Mouse (Mus musculus): ENCODE results near the gene Rab30.

Rab30 gene

DNA sequence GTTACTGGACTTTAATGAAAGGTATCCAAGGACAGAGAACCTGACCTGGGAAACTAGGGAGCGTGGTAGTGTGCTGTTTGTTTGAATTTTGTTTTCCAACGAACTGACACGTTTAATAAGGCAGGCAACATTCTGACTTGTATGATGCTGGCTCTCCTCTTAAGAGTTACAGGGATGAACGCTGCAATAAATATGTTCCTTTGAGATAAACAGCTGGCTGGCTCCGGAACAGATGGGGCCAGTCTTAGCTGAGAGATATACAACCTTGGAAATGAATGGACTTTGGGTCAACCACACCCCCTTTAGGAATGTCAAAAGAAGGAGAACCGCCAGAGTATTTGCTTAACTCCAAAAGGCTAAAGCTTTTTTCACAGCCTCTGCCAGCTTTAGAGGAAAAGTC, 1.4 kb downstream of the Rab30 start:
- in situ Hi-C loops (cut with MboI, MseI) = loop anchor here (5.0 to 25.0 kb wide), 2 partner anchors 105 to 130 kb away; partner anchors contain the start of genes Ankrd42, Ddias and Prcp

DNA sequence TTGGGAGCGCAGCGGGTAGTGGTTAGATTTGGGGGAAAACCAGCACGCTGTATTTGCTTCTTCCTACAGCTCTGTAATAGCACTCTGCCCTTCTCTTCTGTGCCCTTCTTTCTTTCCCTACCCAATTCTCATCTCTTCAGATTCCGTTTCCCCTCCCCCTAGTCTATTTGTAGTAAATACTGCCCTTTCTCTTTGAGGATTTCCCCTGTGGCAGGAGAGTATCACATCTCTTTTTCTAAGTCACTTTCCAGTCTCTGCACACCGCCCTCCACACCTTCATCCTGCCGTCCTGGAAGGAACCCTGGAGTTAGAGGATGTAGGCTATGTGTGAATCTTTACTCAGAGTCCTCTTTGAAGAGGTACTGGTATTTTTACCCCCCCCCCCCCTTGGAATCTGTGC, 1.9 kb downstream of the Rab30 start:
- in situ Hi-C loops (cut with MboI, MseI) = loop anchor here (5.0 to 25.0 kb wide), 2 partner anchors 106 to 129 kb away; partner anchors contain the start of genes Ankrd42, Ddias and Prcp

DNA sequence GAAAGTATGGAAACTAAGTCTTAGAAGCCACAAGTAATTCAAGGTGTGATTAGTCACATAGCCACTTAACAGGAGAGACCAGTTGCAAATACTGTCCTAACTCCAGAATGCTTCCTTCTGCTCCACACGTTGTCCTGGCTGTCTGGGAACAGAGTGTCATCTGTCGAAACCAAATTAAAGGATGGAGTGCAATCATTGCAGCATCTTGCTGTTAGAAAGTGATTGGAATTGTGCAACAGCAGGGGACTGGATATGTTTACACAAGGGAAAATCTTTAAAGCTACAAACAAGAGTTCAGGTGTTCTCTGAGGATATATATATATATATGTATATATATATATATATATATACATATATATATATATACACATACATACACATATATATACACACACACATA, 9.0 kb downstream of the Rab30 start:
- in situ Hi-C loops (cut with MboI, MseI) = no loop called here

DNA sequence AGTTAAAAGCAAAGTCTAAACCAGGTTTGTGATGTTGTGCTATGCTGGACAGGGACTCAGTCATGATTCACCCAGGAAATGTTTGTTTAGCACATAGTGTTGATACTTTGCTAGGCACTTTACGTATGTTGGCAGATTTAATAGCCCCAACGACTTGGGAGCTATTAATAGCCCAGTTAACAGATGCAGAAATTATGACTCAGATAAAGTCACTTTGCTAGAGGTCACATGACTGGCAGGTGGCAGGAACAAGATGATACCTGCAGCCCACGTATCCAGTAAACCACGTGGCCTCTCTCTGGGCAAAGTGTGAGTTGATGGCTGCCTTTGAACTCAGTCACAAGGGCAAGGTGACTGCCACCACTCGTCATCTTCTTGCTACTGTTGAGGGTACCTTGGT, 16.7 kb downstream of the Rab30 start:
- in situ Hi-C loops (cut with MboI, MseI) = no loop called here

GRCm38 (mm10) chr7:92760651-92761050, 19.2 kb downstream of the Rab30 start:
- in situ Hi-C loops (cut with MboI, MseI) = loop anchor here (5.0 kb wide), 1 partner anchor 37 kb away; no protein-coding TSS in a partner anchor

DNA sequence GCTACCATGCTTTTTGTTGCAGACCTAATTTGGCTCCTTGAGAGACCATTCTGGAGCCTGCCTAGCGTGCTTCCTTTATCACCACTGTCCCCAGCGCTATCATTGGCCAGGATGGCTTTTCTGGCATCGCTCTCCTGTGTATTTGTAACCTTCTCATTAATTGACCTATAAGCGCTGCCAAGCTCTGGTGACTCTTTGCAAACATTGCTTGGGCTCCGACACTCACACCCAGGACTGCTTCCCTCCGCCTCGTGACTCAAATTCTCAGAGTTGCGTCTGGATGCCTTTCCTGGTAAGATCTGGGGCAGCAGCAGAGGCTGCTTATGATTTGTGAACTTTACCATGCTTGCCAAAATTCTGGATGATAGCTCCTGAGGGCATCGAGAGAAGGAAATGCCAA, 19.8 kb downstream of the Rab30 start:
- in situ Hi-C loops (cut with MboI, MseI) = loop anchor here (5.0 kb wide), 1 partner anchor 36 kb away; no protein-coding TSS in a partner anchor

DNA sequence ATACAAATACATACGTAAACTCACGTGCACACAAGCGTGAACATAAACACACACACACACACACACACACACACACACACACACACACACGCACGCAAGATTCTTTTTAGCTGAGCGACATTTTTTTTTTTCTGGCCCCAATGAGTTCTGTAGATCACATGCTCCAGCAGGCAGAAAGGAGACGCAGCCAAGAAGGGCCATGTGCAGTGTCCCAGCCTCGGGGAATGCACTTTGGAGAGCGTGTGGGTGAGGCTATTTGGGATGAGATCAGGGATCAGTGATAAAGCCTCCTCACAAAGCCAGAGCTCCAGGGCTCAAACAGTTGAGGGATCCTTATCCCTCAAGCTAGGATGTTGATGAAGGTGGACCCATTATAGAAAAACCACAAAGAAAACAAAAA, 24.0 kb downstream of the Rab30 start:
- in situ Hi-C loops (cut with MboI, MseI) = loop anchor here (5.0 kb wide), 1 partner anchor 52 kb away; no protein-coding TSS in a partner anchor

- in situ Hi-C loops (cut with MboI, MseI) = loop anchor here (5.0 kb wide), 1 partner anchor 51 kb away; no protein-coding TSS in a partner anchor
These were observed 25.0 kb downstream of the Rab30 start for GRCm38 (mm10) chr7:92766096-92767090.

- in situ Hi-C loops (cut with MboI, MseI) = loop anchor here (5.0 kb wide), 1 partner anchor 49 kb away; no protein-coding TSS in a partner anchor
These were observed 26.7 kb downstream of the Rab30 start for GRCm38 (mm10) chr7:92768116-92768515.

DNA sequence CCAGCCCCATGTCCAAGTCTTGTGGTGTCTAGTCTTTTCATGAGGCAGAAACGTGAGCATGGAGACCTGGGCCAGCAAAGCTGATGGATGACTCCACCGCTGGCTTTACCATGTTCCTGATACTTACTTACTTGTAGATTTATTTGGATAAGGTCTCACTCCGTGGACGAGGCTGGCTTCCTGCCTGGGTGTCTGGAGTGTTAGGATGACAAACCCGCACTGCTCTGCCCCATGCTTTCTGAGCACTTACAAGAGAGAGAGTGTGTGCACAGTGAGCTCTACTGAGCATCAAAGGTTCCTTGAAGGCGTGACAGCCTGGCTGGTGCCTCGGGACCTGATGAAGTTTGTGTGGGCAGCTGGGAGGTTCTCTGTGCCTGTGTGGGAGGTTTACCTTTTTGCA, 27.5 kb downstream of the Rab30 start:
- in situ Hi-C loops (cut with MboI, MseI) = loop anchor here (5.0 kb wide), 1 partner anchor 48 kb away; no protein-coding TSS in a partner anchor

DNA sequence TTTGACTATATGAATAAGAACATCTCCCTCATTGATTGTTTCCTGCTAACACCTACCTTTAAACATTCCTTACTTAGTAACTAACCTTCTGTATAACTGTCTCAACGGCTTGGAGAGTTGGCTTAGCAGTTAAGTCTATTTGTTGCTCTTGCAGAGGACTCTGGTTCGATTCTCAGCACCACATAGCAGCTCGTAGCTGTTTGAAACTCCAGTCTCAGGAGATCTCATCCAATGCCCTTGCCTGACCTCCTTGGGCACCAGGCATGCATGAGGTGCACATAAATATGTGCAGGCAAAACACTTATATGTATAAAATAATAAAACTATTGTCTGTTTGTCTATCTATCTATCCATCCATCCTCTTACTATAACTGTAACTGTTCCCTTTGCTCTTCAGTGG, 31.6 kb downstream of the Rab30 start:
- in situ Hi-C loops (cut with MboI, MseI) = no loop called here

DNA sequence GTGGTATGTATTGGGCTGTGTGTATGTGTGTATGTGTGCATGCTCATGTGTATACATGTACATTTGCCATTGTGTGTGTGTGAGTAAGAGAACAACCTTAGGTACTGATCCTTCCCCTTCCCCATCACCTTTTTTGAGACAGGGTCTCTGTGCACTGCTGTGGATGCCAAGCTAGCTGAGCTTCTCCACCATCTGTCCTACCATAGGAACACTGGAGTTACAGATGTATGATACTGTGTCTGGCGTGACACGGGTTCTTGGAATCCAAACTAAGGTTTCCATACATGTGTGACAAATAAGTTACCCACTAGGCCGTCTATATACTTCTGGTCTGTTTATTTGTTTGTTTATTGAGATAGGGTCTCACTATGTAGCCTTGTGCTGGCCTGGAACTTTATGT, 32.2 kb downstream of the Rab30 start:
- in situ Hi-C loops (cut with MboI, MseI) = no loop called here

GRCm38 (mm10) chr7:92774741-92775140, 33.3 kb downstream of the Rab30 start:
- in situ Hi-C loops (cut with MboI, MseI) = no loop called here

DNA sequence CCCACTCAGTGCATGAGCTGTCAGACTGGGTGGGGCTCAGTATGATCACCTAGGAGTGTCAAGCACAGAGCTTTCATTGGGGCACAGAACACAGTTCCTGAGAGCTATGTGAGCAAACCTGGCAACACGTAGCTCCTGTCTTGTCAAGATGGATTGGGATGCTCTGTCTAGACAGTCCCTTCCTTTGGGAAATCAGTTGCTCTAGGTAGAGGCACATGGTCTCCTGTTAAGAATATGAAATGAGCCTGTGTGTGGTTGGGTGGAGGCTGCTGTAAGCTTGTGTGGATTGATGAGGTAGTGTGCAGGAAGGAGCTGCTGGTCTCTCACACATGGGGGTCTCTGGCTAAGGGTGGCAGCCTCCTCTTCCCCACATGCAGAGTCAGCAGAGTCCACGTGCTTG, 34.3 kb downstream of the Rab30 start:
- in situ Hi-C loops (cut with MboI, MseI) = no loop called here

DNA sequence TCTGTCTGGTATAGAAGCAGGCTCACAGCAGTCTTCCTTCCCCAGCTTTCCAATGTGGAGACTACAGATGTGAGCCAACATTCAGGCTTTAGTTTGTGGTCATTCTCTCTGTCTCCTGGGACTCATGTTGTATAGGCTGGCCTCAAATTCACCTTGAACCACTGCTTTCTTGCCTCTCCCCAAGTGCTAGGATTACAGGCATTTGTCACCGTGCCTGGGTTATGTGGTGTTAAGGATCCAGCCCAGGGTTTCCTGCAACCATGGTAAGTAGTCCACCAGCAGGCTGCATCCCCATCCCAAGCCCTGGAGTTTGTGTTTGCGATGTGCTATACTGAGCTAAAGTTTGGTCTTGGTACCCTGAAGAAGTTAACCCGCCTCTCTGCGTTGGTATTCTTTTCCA, 35.2 kb downstream of the Rab30 start:
- in situ Hi-C loops (cut with MboI, MseI) = no loop called here

- in situ Hi-C loops (cut with MboI, MseI) = no loop called here
These were observed 35.9 kb downstream of the Rab30 start for GRCm38 (mm10) chr7:92777108-92777973.

DNA sequence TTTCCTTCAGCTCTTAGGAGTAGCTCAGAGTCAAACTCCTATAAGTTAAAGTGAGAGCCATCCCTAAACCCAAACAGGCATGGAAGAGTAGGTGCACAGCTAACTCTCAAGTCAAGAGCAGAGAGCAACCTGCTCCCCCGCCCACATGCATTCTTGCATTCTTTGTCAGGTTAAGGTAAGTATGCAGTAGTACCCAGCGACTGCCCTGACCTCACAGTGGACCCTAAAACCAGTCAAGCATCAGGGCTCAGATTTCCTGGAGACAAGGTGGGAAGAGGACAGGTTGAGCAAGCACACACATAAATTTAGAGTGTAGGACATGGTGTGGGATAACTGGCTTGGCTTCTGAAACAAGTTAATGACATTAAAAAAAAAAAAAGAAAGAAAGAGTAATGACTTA, 37.7 kb downstream of the Rab30 start:
- in situ Hi-C loops (cut with MboI, MseI) = no loop called here

DNA sequence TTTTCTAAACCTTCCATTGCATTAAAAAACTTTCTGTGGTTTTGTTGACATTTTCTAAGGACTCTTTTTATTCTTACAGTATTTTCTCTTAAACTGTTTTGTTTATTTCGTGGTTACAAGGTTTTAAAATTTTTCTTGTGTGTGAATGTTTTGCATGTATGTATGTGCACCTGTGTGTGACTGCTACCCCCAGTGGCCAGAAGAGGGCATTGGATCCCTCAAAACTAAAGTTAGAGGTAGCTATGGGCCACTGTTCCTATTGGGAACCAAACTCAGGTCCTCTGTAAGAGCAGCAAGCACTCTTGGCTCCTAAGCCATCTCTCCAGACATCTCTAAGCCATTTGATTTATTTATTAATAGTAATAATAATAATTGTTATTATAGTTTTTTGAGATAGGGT, 40.0 kb downstream of the Rab30 start:
- in situ Hi-C loops (cut with MboI, MseI) = no loop called here

DNA sequence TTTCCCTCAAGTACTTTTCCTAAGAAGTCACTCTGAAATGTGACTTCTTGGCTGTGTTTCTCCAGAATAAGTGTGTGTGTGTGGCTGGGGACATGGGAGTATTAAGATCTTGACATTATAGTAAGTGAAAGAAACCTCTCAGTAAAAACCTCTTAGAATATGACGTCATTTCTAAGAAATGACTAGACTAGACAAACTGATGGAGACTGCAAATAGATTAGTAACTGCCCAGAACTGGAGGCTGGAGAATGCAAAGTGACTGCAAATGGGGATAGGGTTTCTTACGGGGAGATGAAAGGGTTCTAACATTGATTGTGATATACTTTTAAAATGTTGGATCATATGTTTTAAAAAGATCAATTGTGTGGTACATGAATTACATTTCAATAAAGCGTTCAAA, 40.5 kb downstream of the Rab30 start:
- in situ Hi-C loops (cut with MboI, MseI) = no loop called here

DNA sequence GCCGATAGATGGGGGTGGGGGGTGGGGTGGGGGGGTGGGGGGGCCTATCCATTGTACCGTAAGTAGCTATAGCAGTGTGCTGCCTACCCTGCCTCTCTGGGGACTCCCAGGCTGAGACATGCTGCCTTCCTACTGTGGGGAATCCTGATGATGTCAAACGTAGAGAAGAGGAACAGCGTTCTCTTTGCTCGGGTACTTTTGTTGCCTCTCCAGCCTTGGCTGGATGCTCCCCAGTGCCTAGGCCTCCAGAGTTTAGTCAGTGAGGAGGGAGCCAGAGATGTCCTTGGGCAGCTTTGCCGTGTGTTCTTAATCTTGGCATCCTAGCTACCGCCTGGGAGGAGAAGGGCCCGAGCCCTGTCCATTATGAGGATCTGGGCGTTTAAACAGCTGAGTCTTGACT, 41.1 kb downstream of the Rab30 start:
- in situ Hi-C loops (cut with MboI, MseI) = no loop called here

DNA sequence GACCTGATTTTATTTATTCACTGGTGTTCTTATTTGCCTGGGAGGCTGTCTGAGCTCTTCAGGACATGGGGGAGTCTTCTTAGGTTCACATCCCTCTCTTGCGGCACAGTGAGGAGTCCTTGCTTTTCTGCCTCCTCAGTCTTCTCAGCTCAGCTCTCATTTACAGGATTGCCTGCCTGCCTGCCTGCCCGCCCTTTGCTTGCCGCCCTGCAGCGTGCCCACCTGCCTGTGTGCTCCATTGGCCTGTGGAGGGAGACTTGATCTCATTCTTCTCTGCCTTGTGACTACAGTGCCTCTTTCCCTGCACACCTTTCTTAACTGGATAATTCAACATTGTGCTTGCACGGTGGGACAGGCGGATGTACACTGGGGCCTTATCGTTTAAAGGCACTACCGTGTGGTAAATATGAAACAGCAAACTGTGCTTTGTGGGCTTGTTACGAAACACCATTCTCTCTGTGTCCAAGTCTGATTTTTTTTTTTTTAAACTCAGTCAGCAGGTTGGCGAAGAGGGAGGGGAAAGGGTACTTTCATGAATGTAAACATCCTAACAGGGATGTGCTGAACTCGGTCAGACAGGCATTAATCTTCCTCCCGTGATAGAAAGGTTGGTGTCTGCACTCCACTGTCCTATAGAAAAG, 41.9 kb downstream of the Rab30 start:
- in situ Hi-C loops (cut with MboI, MseI) = no loop called here
